Mouse (Mus musculus): ENCODE measurements around the gene Prkar1b. TPM values are rescaled to one million over a fixed set of nuclear protein-coding genes. Genes with fewer than 3 reads are reported as not detected.

The Prkar1b gene
- polyA plus RNA-seq, 1 experiment, result 1.7 TPM

- no peaks in the 10 kb centered on the region for H3K79me3 ChIP-seq (ENCODE audit: low read depth)
- no peak overlapping the region for H3ac ChIP-seq (ENCODE audit: control insufficient read depth, insufficient read length, low read depth)
- no peak for TF ChIP-seq CTCF (IDR thresholded peaks at IDR 0.05; ENCODE audit: control insufficient read depth, insufficient read depth, insufficient read length)
- TF ChIP-seq USF1 (IDR thresholded peaks at IDR 0.05; ENCODE audit: low read depth), result no peak
- TF ChIP-seq MAX (IDR thresholded peaks at IDR 0.05), result no peak
- no peak for TF ChIP-seq MYOG (IDR thresholded peaks at IDR 0.05; ENCODE audit: control insufficient read depth, extremely low read depth, insufficient read length)
- no peak for TF ChIP-seq MYOD1 (IDR thresholded peaks at IDR 0.05; ENCODE audit: control insufficient read depth, insufficient read length, low read depth)
- no peak for TF ChIP-seq CEBPB (IDR thresholded peaks at IDR 0.05; ENCODE audit: low read depth)
- no peak for TF ChIP-seq FOSL1 (IDR thresholded peaks at IDR 0.05; ENCODE audit: insufficient read depth, low read length, poor library complexity, severe bottlenecking)
- no peaks in the 10 kb centered on the region for H3K79me2 ChIP-seq (ENCODE audit: control insufficient read depth, insufficient read depth)
- no peak overlapping the region for H3K4me3 ChIP-seq (ENCODE audit: insufficient read depth, poor library complexity, severe bottlenecking)
- H3K36me3 ChIP-seq (ENCODE audit: control insufficient read depth, insufficient read depth), result no peaks in the 10 kb centered on the region
- H3K27me3 ChIP-seq (ENCODE audit: control insufficient read depth, insufficient read depth, insufficient read length), result no peaks in the 10 kb centered on the region
Measured at GRCm38 (mm10) chr5:139136341-139136740, 13.5 kb downstream of the Prkar1b start.

GRCm38 (mm10) chr5:139134501-139134900, 15.3 kb downstream of the Prkar1b start:
- Histone ChIP-seq H3K36me3 (ENCODE audit: control insufficient read depth, insufficient read depth) (no peaks in the 10 kb centered on the region), H3K79me3 (ENCODE audit: low read depth) (no peaks in the 10 kb centered on the region), H3K4me3 (ENCODE audit: insufficient read depth, poor library complexity, severe bottlenecking) (no peak overlapping the region), H3K79me2 (ENCODE audit: control insufficient read depth, insufficient read depth) (no peaks in the 10 kb centered on the region), H3ac (ENCODE audit: control insufficient read depth, insufficient read length, low read depth) (no peak overlapping the region), H3K27me3 (ENCODE audit: control insufficient read depth, insufficient read depth, insufficient read length) (no peaks in the 10 kb centered on the region)
- TF ChIP-seq CTCF (IDR thresholded peaks at IDR 0.05; ENCODE audit: control insufficient read depth, insufficient read depth, insufficient read length) (no peak), CEBPB (IDR thresholded peaks at IDR 0.05; ENCODE audit: low read depth) (no peak), USF1 (IDR thresholded peaks at IDR 0.05; ENCODE audit: low read depth) (no peak), MAX (IDR thresholded peaks at IDR 0.05) (no peak), MYOG (IDR thresholded peaks at IDR 0.05; ENCODE audit: control insufficient read depth, extremely low read depth, insufficient read length) (no peak), MYOD1 (IDR thresholded peaks at IDR 0.05; ENCODE audit: control insufficient read depth, insufficient read length, low read depth) (no peak), FOSL1 (IDR thresholded peaks at IDR 0.05; ENCODE audit: insufficient read depth, low read length, poor library complexity, severe bottlenecking) (no peak)

GRCm38 (mm10) chr5:139130351-139130750, 19.4 kb downstream of the Prkar1b start:
- no peaks in the 10 kb centered on the region for H3K36me3 ChIP-seq (ENCODE audit: control insufficient read depth, insufficient read depth)
- no peaks in the 10 kb centered on the region for H3K27me3 ChIP-seq (ENCODE audit: control insufficient read depth, insufficient read depth, insufficient read length)
- TF ChIP-seq FOSL1 (IDR thresholded peaks at IDR 0.05; ENCODE audit: insufficient read depth, low read length, poor library complexity, severe bottlenecking), result no peak
- TF ChIP-seq USF1 (IDR thresholded peaks at IDR 0.05; ENCODE audit: low read depth), result no peak
- no peak for TF ChIP-seq CTCF (IDR thresholded peaks at IDR 0.05; ENCODE audit: control insufficient read depth, insufficient read depth, insufficient read length)
- no peak for TF ChIP-seq MYOD1 (IDR thresholded peaks at IDR 0.05; ENCODE audit: control insufficient read depth, insufficient read length, low read depth)
- TF ChIP-seq MYOG (IDR thresholded peaks at IDR 0.05; ENCODE audit: control insufficient read depth, extremely low read depth, insufficient read length), result no peak
- TF ChIP-seq CEBPB (IDR thresholded peaks at IDR 0.05; ENCODE audit: low read depth), result no peak
- no peak for TF ChIP-seq MAX (IDR thresholded peaks at IDR 0.05)
- H3K79me3 ChIP-seq (ENCODE audit: low read depth), result no peaks in the 10 kb centered on the region
- no peak overlapping the region for H3ac ChIP-seq (ENCODE audit: control insufficient read depth, insufficient read length, low read depth)
- no peak overlapping the region for H3K4me3 ChIP-seq (ENCODE audit: insufficient read depth, poor library complexity, severe bottlenecking)
- no peaks in the 10 kb centered on the region for H3K79me2 ChIP-seq (ENCODE audit: control insufficient read depth, insufficient read depth)

GRCm38 (mm10) chr5:139129572-139130151, 20.1 kb downstream of the Prkar1b start:
- no peak overlapping the region for H3K4me3 ChIP-seq (ENCODE audit: insufficient read depth, poor library complexity, severe bottlenecking)
- no peaks in the 10 kb centered on the region for H3K79me3 ChIP-seq (ENCODE audit: low read depth)
- TF ChIP-seq CEBPB (IDR thresholded peaks at IDR 0.05; ENCODE audit: low read depth), result no peak
- TF ChIP-seq CTCF (IDR thresholded peaks at IDR 0.05; ENCODE audit: control insufficient read depth, insufficient read depth, insufficient read length), result no peak
- TF ChIP-seq MAX (IDR thresholded peaks at IDR 0.05), result no peak
- no peak for TF ChIP-seq FOSL1 (IDR thresholded peaks at IDR 0.05; ENCODE audit: insufficient read depth, low read length, poor library complexity, severe bottlenecking)
- no peak for TF ChIP-seq USF1 (IDR thresholded peaks at IDR 0.05; ENCODE audit: low read depth)
- no peak for TF ChIP-seq MYOD1 (IDR thresholded peaks at IDR 0.05; ENCODE audit: control insufficient read depth, insufficient read length, low read depth)
- TF ChIP-seq MYOG (IDR thresholded peaks at IDR 0.05; ENCODE audit: control insufficient read depth, extremely low read depth, insufficient read length), result no peak
- no peaks in the 10 kb centered on the region for H3K36me3 ChIP-seq (ENCODE audit: control insufficient read depth, insufficient read depth)
- no peak overlapping the region for H3ac ChIP-seq (ENCODE audit: control insufficient read depth, insufficient read length, low read depth)
- H3K27me3 ChIP-seq (ENCODE audit: control insufficient read depth, insufficient read depth, insufficient read length), result no peaks in the 10 kb centered on the region
- no peaks in the 10 kb centered on the region for H3K79me2 ChIP-seq (ENCODE audit: control insufficient read depth, insufficient read depth)

GRCm38 (mm10) chr5:139129078-139129477, 20.7 kb downstream of the Prkar1b start:
- no peak overlapping the region for H3ac ChIP-seq (ENCODE audit: control insufficient read depth, insufficient read length, low read depth)
- no peak overlapping the region for H3K4me3 ChIP-seq (ENCODE audit: insufficient read depth, poor library complexity, severe bottlenecking)
- no peaks in the 10 kb centered on the region for H3K27me3 ChIP-seq (ENCODE audit: control insufficient read depth, insufficient read depth, insufficient read length)
- H3K79me3 ChIP-seq (ENCODE audit: low read depth), result no peaks in the 10 kb centered on the region
- TF ChIP-seq MAX (IDR thresholded peaks at IDR 0.05), result no peak
- TF ChIP-seq USF1 (IDR thresholded peaks at IDR 0.05; ENCODE audit: low read depth), result no peak
- TF ChIP-seq MYOD1 (IDR thresholded peaks at IDR 0.05; ENCODE audit: control insufficient read depth, insufficient read length, low read depth), result no peak
- TF ChIP-seq CTCF (IDR thresholded peaks at IDR 0.05; ENCODE audit: control insufficient read depth, insufficient read depth, insufficient read length), result no peak
- TF ChIP-seq CEBPB (IDR thresholded peaks at IDR 0.05; ENCODE audit: low read depth), result no peak
- no peaks in the 10 kb centered on the region for H3K36me3 ChIP-seq (ENCODE audit: control insufficient read depth, insufficient read depth)
- H3K79me2 ChIP-seq (ENCODE audit: control insufficient read depth, insufficient read depth), result no peaks in the 10 kb centered on the region

Measured in C2C12 (cell line).